In the genomic region with DNA sequence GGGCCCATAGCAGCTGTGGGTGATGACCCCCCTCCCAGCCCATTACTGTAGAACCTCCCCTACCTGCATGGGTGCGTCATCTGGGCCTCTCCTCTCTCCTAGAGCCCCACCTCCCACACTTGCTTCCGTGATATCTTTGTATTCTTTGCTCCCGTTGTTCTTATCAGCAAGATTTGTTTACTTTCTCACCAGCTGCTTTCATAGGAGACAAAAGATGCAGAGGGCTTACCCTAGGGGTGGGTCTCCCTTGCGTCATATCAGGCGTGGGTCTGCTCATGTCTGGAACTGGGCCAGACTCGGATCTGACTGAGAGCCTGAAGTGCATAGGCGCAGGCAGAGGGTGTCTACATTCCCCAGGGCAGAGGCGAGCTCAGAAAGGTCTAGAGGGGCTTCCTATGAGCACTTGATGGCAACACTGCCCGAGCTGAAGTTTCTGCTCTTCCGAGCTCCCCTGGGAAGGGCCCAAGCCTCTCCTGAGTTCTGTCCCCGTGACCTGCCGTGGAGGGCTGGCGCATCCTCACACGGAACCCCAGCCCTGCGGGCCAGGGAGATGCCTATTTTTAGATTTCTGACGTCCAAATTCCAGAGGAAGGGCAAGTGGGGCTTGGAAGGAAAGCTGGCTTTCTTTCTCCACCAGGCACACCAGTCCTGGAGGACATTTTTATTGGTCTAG, we compare ENCODE assay signal across 9 mouse cellular contexts. TPM values are rescaled to one million over a fixed set of nuclear protein-coding genes. Genes with fewer than 3 reads are reported as not detected.
A peak's percentile ranks its signal among the peaks of the same experiment; 100 is the strongest.
DNase-seq lines count a peak whose midpoint lies in the region; ATAC-seq lines count a peak whose summit lies in the region.
"Had no signal": no experiment of that assay in that cellular context is flagged by ENCODE, and none has a peak within 500 bp of the region (broad histone marks: within the 10 kb centered on the region; RNA-seq: fewer than 3 reads in every experiment).

No protein-coding gene starts in this region.

- no peaks in the 10 kb centered on the region for H3K36me3 ChIP-seq in lung, embryonic 15.5 days
- H3K36me3 ChIP-seq: hindbrain, embryonic 15.5 days had no signal

- H3K27ac ChIP-seq in lung, embryonic 15.5 days = peak overlapping the region; percentile 86
- H3K27ac ChIP-seq: hindbrain, embryonic 15.5 days had no signal

- no peaks in the 10 kb centered on the region for H3K9me3 ChIP-seq in lung, embryonic 15.5 days
- H3K9me3 ChIP-seq: hindbrain, embryonic 15.5 days had no signal

- H3K27me3 ChIP-seq in lung, embryonic 15.5 days = no peaks in the 10 kb centered on the region

- H3K4me3 ChIP-seq in lung, embryonic 15.5 days = no peak overlapping the region
- H3K4me3 ChIP-seq: hindbrain, embryonic 15.5 days had no signal

- peaks cover 37% of the 10 kb centered on the region for H3K4me1 ChIP-seq in lung, embryonic 15.5 days
- H3K4me1 ChIP-seq: hindbrain, embryonic 15.5 days had no signal

- peak; percentile 56 for DNase-seq in Muller cell, postnatal 12 days (ENCODE audit: inconsistent ontology term)
- DNase-seq in adrenal gland, postnatal 36 days = peak; percentile 61 to 71
- peak; percentile 54 to 57 for DNase-seq in heart, postnatal 36 days
- DNase-seq in T-cell, adult 2 months (ENCODE audit: low spot score) = no peak
- DNase-seq in cerebellum, adult 18-20 months = no peak
- no peak for DNase-seq in cerebellum, adult 11 months

- H3K4me2 ChIP-seq in lung, embryonic 15.5 days = peak overlapping the region; percentile 40
- H3K4me2 ChIP-seq: hindbrain, embryonic 15.5 days had no signal

- peak; percentile 53 for ATAC-seq in lung, embryonic 15.5 days (ENCODE audit: borderline replicate concordance, extremely low read depth, low FRiP score, low TSS enrichment)

- intact Hi-C loops in heart, postnatal 36 days (cut with DNase I) = loop anchor here (1.0 kb wide), 1 partner anchor 65 kb away; the partner anchor contains the start of gene Taf1c

- 10% methylated on average over 16 of the region's 16 CpGs for WGBS in lung, embryonic 15.5 days

- H3K9ac ChIP-seq in lung, embryonic 15.5 days = 0 out of 2 replicates have a peak overlapping the region, but pooled peaks have one; percentile 17
- H3K9ac ChIP-seq: hindbrain, embryonic 15.5 days had no signal

RNA-seq across cellular contexts. Expression of gene Wfdc1, which starts 4.4 kb away (rescaled TPM):
- 10 to 100 TPM in 1 of 2 experiments, 1 to 10 TPM in 1; 9.7 to 15.6 TPM for total RNA-seq in adrenal gland, postnatal 36 days (2021)
- total RNA-seq in heart, postnatal 36 days (2021) = 10 to 100 TPM; 33.5 to 40.7 TPM
- 6.3 and 6.6 TPM in 2 replicates for polyA plus RNA-seq in lung, embryonic 15.5 days (2015; fragmentation: Nextera tagmentation; extraction: Ambion mirVana)

RNA-seq across cellular contexts. Expression of gene Atp2c2, which starts 29.3 kb away (rescaled TPM):
- under 1 TPM; 0.17 to 0.46 TPM for total RNA-seq in adrenal gland, postnatal 36 days (2021)
- not detected for total RNA-seq in heart, postnatal 36 days (2021)
- 3.2 and 3.5 TPM in 2 replicates for polyA plus RNA-seq in lung, embryonic 15.5 days (2015; fragmentation: Nextera tagmentation; extraction: Ambion mirVana)

RNA-seq across cellular contexts. Expression of gene Kcng4, which starts 35.1 kb away (rescaled TPM):
- under 1 TPM; 0.30 to 0.33 TPM for total RNA-seq in adrenal gland, postnatal 36 days (2021)
- under 1 TPM; 0.11 to 0.22 TPM for total RNA-seq in heart, postnatal 36 days (2021)
- 0.05 and 0.10 TPM in 2 replicates for polyA plus RNA-seq in lung, embryonic 15.5 days (2015; fragmentation: Nextera tagmentation; extraction: Ambion mirVana)

RNA-seq across cellular contexts. Expression of gene Adad2, which starts 58.0 kb away (rescaled TPM):
- not detected for total RNA-seq in adrenal gland, postnatal 36 days (2021)
- not detected for total RNA-seq in heart, postnatal 36 days (2021)
- 0.08 TPM in 1 of 2 replicates, not detected in the other for polyA plus RNA-seq in lung, embryonic 15.5 days (2015; fragmentation: Nextera tagmentation; extraction: Ambion mirVana)
- polyA plus RNA-seq: neural tube, embryonic 11.5 days had no signal

Comparison
In these comparisons a context has a peak if more than half of its experiments do, and no peak if none do; other contexts are left out.
1. DNase-seq: peak in Muller cell, postnatal 12 days (single experiment), adrenal gland, postnatal 36 days (2 of 2) and heart, postnatal 36 days (2 of 2); none in T-cell, adult 2 months (single experiment), cerebellum, adult 18-20 months (0 of 2) and cerebellum, adult 11 months (single experiment).